Mouse (Mus musculus) midbrain, embryonic 11.5 days (tissue): ENCODE measurements around the gene Gmppa. TPM values are rescaled to one million over a fixed set of nuclear protein-coding genes. Genes with fewer than 3 reads are reported as not detected.
A peak's percentile ranks its signal among the peaks of the same experiment; 100 is the strongest.

Experiments used
- ATAC-seq: fragments of 200-750 bp; cut with Nextera tagmentation; 2 replicates; pipeline ENCODE4 v1.8.0; 2017; ENCODE audit warnings: moderate TSS enrichment, moderate library complexity; ENCODE audit not compliant: low FRiP score
- DNase-seq: peaks from one replicate; pipeline ENCODE4 v3.0.0; 2015; ENCODE audit warnings: low spot score; ENCODE audit errors: missing footprints
- H3K27ac ChIP-seq: fragments of 300-500 bp; sonication (generic); 2 replicates; pipeline ENCODE4 v1.5.1; 2014; ENCODE audit warnings: low read depth, low read length
- H3K27me3 ChIP-seq: fragments of 300-500 bp; sonication (generic); 2 replicates; pipeline ENCODE4 v1.6.1; 2014; ENCODE audit warnings: mild to moderate bottlenecking, low read length, moderate library complexity, mixed read lengths; ENCODE audit not compliant: control insufficient read depth, insufficient read depth
- H3K36me3 ChIP-seq: fragments of 300-500 bp; sonication (generic); 2 replicates; pipeline ENCODE4 v1.6.1; 2014; ENCODE audit warnings: mild to moderate bottlenecking, low read length, moderate library complexity, mixed read lengths; ENCODE audit not compliant: control insufficient read depth, insufficient read depth
- H3K4me1 ChIP-seq: fragments of 300-500 bp; sonication (generic); 2 replicates; pipeline ENCODE4 v1.6.1; 2014; ENCODE audit warnings: low read length; ENCODE audit not compliant: control insufficient read depth, insufficient read depth
- H3K4me2 ChIP-seq: fragments of 300-500 bp; sonication (generic); 2 replicates; pipeline ENCODE4 v1.6.1; 2014; ENCODE audit warnings: mild to moderate bottlenecking, moderate library complexity
- H3K4me3 ChIP-seq: fragments of 300-500 bp; sonication (generic); 2 replicates; pipeline ENCODE4 v1.5.1; 2014; ENCODE audit warnings: low read depth, low read length
- H3K9ac ChIP-seq: fragments of 300-500 bp; sonication (generic); 2 replicates; pipeline ENCODE4 v1.6.1; 2014; ENCODE audit warnings: low read length
- H3K9me3 ChIP-seq: fragments of 300-500 bp; sonication (generic); 2 replicates; pipeline ENCODE4 v1.6.1; 2016; ENCODE audit warnings: low read length; ENCODE audit not compliant: control insufficient read depth
- WGBS: fragments of 180-500 bp; shearing (Covaris S2); extraction: QIAGEN DNeasy Blood & Tissue Kit; methylation state at CpG from one replicate; pipeline ENCODE4 v1.1.7; 2014; 5-methylcytosine and 5-hydroxymethylcytosine counted together
- polyA plus RNA-seq: library from polyadenylated mRNA; unstranded; fragments of >200 nt; fragmentation: Nextera tagmentation; extraction: Ambion mirVana; gene quantifications from 2 replicates; pipeline ENCODE4 v1.2.1, GENCODE M21; 2014

Gene Gmppa
- polyA plus RNA-seq, 1 experiment from 2014 or later = 56.1 TPM

- Histone ChIP-seq H3K9ac (peak overlapping the region; percentile 59), H3K9me3 (no peaks in the 10 kb centered on the region), H3K4me2 (peak overlapping the region; percentile 57), H3K4me1 (peaks cover 28% of the 10 kb centered on the region), H3K36me3 (no peaks in the 10 kb centered on the region), H3K27ac (no peak overlapping the region), H3K27me3 (peaks cover 42% of the 10 kb centered on the region), H3K4me3 (peak overlapping the region; percentile 36)
- peak; percentile 19; the same call in 1 of the 2 replicates for ATAC-seq
- WGBS = 4% methylated on average over 20 of the region's 20 CpGs
- DNase-seq = no peak
Measured at GRCm38 (mm10) chr1:75421794-75422193, 13.9 kb upstream of the Gmppa start.

GRCm38 (mm10) chr1:75422216-75422822 is 13.4 kb upstream of the Gmppa start:
- H3K9me3 ChIP-seq = no peaks in the 10 kb centered on the region
- H3K9ac ChIP-seq = peak overlapping the region; percentile 59
- peaks cover 28% of the 10 kb centered on the region for H3K4me1 ChIP-seq
- DNase-seq = peak; percentile 95
- peak; percentile 12; the same call in 1 of the 2 replicates for ATAC-seq
- peaks cover 42% of the 10 kb centered on the region for H3K27me3 ChIP-seq
- H3K36me3 ChIP-seq = no peaks in the 10 kb centered on the region
- H3K27ac ChIP-seq = no peak overlapping the region
- WGBS = 2% methylated on average over 32 of the region's 32 CpGs
- H3K4me3 ChIP-seq = peak overlapping the region; percentile 36
- H3K4me2 ChIP-seq = peak overlapping the region; percentile 57

DNA sequence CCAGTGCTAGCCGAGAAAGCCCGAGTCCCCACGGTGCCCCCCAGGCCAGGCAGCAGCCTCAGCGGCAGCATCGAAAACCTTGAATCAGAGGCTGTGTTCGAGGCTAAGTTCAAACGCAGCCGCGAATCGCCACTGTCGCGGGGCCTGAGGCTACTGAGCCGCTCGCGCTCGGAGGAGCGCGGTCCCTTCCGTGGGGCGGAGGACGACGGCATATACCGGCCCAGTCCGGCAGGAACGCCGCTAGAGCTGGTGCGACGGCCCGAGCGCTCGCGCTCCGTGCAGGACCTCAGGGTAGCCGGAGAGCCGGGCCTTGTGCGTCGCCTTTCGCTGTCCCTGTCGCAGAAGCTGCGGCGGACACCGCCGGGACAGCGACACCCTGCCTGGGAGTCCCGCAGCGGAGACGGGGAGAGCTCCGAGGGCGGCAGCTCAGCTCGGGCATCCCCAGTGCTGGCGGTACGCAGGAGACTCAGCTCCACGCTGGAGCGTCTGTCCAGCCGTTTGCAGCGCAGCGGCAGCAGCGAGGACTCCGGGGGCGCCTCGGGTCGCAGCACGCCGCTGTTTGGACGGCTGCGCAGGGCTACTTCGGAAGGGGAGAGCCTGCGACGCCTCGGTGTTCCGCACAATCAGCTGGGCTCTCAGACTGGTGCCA is 12.8 kb upstream of the Gmppa start:
- no peak overlapping the region; the same call in 1 of the 2 replicates for H3K27ac ChIP-seq
- peak overlapping the region; percentile 59 for H3K9ac ChIP-seq
- H3K4me3 ChIP-seq = peak overlapping the region; percentile 36
- peak overlapping the region; percentile 57 for H3K4me2 ChIP-seq
- H3K27me3 ChIP-seq = peaks cover 42% of the 10 kb centered on the region
- H3K9me3 ChIP-seq = no peaks in the 10 kb centered on the region
- peaks cover 28% of the 10 kb centered on the region for H3K4me1 ChIP-seq
- ATAC-seq (peak; percentile 49), DNase-seq (peak; percentile 94)
- WGBS = under 1% methylated on average over 71 of the region's 71 CpGs
- no peaks in the 10 kb centered on the region for H3K36me3 ChIP-seq

DNA sequence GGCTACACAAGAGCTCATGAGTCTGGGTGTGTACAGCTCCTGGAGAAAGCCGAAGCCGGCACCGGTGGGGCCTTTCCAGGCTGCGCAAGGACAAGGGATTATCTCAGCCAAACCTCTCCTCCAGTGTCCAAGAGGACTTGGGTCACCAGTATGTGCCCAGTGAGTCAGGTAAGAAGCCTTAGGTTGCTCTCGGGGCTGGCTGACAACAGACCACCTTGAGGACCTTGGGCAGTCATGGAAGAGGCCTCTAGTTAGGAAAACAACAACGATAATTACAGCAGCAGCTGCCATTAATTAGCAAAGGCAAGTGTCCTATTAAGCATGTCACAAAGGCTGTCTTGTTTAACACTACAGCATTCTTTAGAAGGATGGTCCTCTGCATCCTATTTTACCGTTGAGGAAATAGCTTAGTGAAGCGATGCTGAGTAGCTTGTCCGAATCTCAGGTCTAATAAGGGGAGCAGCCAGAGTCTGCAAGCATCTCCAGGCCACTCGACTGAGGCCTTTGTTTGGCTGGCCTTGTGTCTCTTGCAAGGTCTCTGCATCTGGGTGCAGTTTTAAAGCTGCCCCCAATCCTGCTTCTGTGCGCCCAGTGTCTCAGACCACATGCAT is 11.8 kb upstream of the Gmppa start:
- ATAC-seq (no peak), DNase-seq (peak; percentile 91)
- H3K4me1 ChIP-seq = peaks cover 28% of the 10 kb centered on the region
- H3K36me3 ChIP-seq = no peaks in the 10 kb centered on the region
- no peak overlapping the region for H3K9ac ChIP-seq
- H3K27me3 ChIP-seq = peaks cover 42% of the 10 kb centered on the region
- H3K4me2 ChIP-seq = no peak overlapping the region
- no peak overlapping the region for H3K27ac ChIP-seq
- peak overlapping the region; percentile 36; the same call in 1 of the 2 replicates for H3K4me3 ChIP-seq
- H3K9me3 ChIP-seq = no peaks in the 10 kb centered on the region
- WGBS = 29% methylated on average over 11 of the region's 11 CpGs

DNA sequence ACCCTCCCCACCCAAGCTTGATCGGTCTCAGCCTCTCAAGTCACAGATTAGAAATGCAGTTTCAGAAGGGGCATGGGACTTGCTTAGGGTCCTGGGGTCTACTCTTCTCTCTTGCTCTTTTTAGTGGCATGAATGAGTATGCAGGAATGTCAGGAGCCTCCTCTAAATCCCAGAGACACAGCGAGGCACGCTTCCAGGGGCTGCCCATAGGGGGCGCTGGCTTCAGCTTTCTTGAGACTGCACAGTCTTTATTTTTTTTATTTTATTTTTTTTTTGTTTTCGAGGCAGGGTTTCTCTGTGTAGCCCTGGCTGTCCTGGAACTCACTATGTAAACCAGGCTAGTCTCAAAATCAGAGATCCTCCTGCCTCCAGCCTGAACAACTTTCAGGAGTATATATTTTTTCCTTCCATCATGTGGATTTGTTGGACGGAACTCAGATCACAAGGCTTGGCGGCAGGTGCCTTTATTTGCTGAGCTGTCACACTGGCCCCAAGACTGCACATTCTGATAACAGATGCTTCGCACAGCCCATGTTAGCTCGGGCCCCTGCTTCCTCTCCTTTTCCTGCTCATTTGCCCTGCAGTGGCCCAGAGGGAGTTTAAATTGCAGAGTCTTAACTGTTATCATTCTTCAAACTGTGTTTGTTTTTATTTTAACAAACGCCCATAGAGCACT is 9.8 kb upstream of the Gmppa start:
- ATAC-seq (no peak), DNase-seq (peak; percentile 98)
- Histone ChIP-seq H3K4me3 (no peak overlapping the region), H3K9me3 (no peaks in the 10 kb centered on the region), H3K4me2 (no peak overlapping the region), H3K36me3 (no peaks in the 10 kb centered on the region), H3K27ac (no peak overlapping the region), H3K4me1 (peaks cover 28% of the 10 kb centered on the region), H3K27me3 (peaks cover 40% of the 10 kb centered on the region), H3K9ac (no peak overlapping the region)
- 36% methylated on average over 10 of the region's 10 CpGs for WGBS

DNA sequence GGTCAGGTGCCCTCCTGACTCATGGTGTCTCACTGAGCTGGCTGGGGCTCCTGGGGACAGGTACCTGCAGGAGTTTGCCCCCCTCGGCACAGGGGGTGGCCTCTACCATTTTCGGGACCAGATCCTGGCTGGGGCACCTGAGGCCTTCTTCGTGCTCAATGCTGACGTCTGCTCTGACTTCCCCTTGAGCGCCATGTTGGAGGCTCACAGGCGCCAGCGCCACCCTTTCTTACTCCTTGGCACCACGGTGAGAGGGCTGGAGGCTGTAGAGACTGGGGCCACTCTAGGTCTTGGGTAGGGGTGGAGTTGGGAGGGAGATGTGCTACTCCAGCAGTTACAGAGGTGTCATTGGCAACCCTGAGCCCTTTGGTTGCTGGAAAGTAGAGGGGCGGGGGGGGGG is 3.1 kb downstream of the Gmppa start:
- Histone ChIP-seq H3K36me3 (no peaks in the 10 kb centered on the region), H3K4me2 (no peak overlapping the region), H3K27ac (no peak overlapping the region), H3K27me3 (no peaks in the 10 kb centered on the region), H3K9me3 (no peaks in the 10 kb centered on the region), H3K4me3 (no peak overlapping the region), H3K9ac (no peak overlapping the region), H3K4me1 (peaks cover 24% of the 10 kb centered on the region)
- no peak for ATAC-seq
- 82% methylated on average over 8 of the region's 9 CpGs for WGBS
- no peak for DNase-seq

- Histone ChIP-seq H3K9me3 (no peaks in the 10 kb centered on the region), H3K4me1 (peaks cover 43% of the 10 kb centered on the region), H3K27me3 (no peaks in the 10 kb centered on the region), H3K27ac (no peak overlapping the region), H3K4me3 (no peak overlapping the region), H3K9ac (no peak overlapping the region), H3K36me3 (no peaks in the 10 kb centered on the region), H3K4me2 (no peak overlapping the region)
- WGBS = 94% methylated on average over 7 of the region's 7 CpGs
- ATAC-seq = no peak
- DNase-seq = no peak
Measured at GRCm38 (mm10) chr1:75440661-75441060, 4.9 kb downstream of the Gmppa start.

GRCm38 (mm10) chr1:75441471-75441996 is 5.8 kb downstream of the Gmppa start:
- no peak overlapping the region for H3K4me2 ChIP-seq
- no peak for ATAC-seq

More at GRCm38 (mm10) chr1:75441471-75441996, 5.8 kb downstream of the Gmppa start:
- WGBS = 83% methylated on average over 15 of the region's 15 CpGs
- Histone ChIP-seq H3K9me3 (no peaks in the 10 kb centered on the region), H3K9ac (no peak overlapping the region), H3K4me3 (no peak overlapping the region), H3K27ac (no peak overlapping the region), H3K4me1 (peaks cover 46% of the 10 kb centered on the region), H3K27me3 (no peaks in the 10 kb centered on the region), H3K36me3 (no peaks in the 10 kb centered on the region)
- DNase-seq = no peak
